Mouse (Mus musculus) bone marrow macrophage, adult 2 months (primary cell): ENCODE data around the gene Dnajc27. TPM values are rescaled to one million over a fixed set of nuclear protein-coding genes. Genes with fewer than 3 reads are reported as not detected.
A peak's percentile ranks its signal among the peaks of the same experiment; 100 is the strongest.

Source experiments
- H3K27ac ChIP-seq: 2 replicates; pipeline ENCODE4 v1.5.1; 2012; ENCODE audit warnings: low read depth, low read length; ENCODE audit not compliant: insufficient read depth
- H3K4me1 ChIP-seq: 2 replicates; pipeline ENCODE4 v1.6.1; 2012; ENCODE audit warnings: low read length; ENCODE audit not compliant: control insufficient read depth, insufficient read depth
- H3K4me3 ChIP-seq: 2 replicates; pipeline ENCODE4 v1.5.1; 2012; ENCODE audit warnings: mild to moderate bottlenecking, low read length, moderate library complexity; ENCODE audit not compliant: insufficient read depth
- CTCF ChIP-seq: IDR thresholded peaks from 2 replicates; pipeline ENCODE4 v1.5.1; 2012; ENCODE audit warnings: low read depth, mild to moderate bottlenecking, low read length, moderate library complexity
- POLR2A ChIP-seq: IDR thresholded peaks from 2 replicates; pipeline ENCODE4 v1.6.1; 2012; ENCODE audit warnings: mild to moderate bottlenecking, low read depth, low read length, borderline replicate concordance
- polyA plus RNA-seq: library from polyadenylated mRNA; stranded (reverse); fragments of >200 nt; gene quantifications from 2 replicates; pipeline ENCODE4 v1.2.4, GENCODE M21; 2012; ENCODE audit not compliant: missing spikeins, insufficient read depth, insufficient read length

The Dnajc27 gene
- polyA plus RNA-seq, 1 experiment = 3.2 TPM

DNA sequence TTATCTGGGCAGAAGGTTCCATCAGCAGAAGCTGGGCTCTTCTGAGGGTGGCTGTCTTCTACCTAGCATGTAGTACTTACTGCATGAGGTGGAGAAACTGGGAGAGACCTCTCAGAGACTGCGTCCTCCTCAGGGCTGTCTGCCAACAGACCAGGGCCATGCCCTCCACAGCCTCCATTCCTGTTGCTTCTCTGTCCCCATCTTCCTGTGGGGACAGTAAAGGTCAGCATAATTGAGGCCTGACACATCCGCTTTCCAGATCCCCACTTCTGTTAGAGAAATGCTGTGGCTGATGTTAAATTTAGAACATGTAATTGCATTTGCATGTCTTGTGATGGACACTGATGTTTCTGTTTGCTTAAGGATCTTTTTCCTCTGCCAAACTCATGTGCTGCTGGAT lies 68.6 kb downstream of the Dnajc27 start:
- Histone ChIP-seq H3K27ac (peak overlapping the region; percentile 97), H3K4me1 (peaks cover 30% of the 10 kb centered on the region), H3K4me3 (peak overlapping the region; percentile 18; the same call in 1 of the 2 replicates)
- TF ChIP-seq CTCF = no peak
- no peak for TF ChIP-seq POLR2A

DNA sequence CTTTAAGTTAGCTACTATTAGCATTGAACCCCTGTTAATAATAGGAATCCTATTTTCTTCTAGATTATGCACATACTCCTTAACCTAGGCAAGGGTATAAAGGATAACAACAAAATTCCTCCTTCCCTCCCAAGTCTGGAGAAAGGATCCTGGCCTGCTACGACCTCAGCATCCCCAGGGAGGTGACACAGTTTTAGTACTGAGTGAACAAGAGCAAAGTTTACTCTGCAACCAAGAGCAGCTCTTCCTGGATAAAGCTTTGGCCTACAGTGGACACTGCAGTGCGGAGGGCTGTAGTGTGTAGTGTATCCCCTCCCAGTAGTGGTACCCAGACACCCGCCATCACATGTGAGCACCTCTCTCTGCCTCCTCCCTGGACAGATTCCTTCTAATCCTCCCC lies 69.6 kb downstream of the Dnajc27 start:
- Histone ChIP-seq H3K4me3 (no peak overlapping the region), H3K27ac (no peak overlapping the region), H3K4me1 (peaks cover 30% of the 10 kb centered on the region)
- TF ChIP-seq POLR2A = no peak
- TF ChIP-seq CTCF = no peak

GRCm38 (mm10) chr12:4157466-4157865 lies 75.1 kb downstream of the Dnajc27 start:
- TF ChIP-seq POLR2A (no peak), CTCF (no peak)
- H3K27ac ChIP-seq = no peak overlapping the region
- peaks cover 63% of the 10 kb centered on the region for H3K4me1 ChIP-seq
- no peak overlapping the region for H3K4me3 ChIP-seq

DNA sequence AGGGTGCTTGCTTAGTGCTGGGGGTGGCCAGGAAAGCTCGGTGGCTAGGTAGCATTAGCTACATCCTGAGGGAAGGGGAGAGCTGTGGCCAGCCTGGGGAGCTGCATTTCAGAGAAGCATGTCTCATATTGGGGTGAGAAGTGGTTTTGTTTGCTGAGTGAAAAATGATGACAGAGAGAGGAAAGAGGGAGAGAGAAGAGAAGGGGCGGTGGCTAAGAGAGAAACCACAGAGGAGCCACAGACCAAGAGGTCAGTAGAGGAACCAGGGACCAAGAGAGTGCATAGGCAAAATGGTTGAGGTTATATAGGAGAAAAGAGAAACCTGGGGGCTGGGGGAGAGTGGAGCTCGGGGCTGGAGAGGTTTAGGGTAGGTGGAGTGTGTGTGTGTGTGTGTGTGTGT lies 75.8 kb downstream of the Dnajc27 start:
- no peak for TF ChIP-seq POLR2A
- no peak for TF ChIP-seq CTCF
- Histone ChIP-seq H3K4me1 (peaks cover 69% of the 10 kb centered on the region), H3K4me3 (no peak overlapping the region), H3K27ac (peak overlapping the region; percentile 46)

- peak overlapping the region; percentile 4; the same call in 1 of the 2 replicates for H3K27ac ChIP-seq
- TF ChIP-seq POLR2A (no peak), CTCF (no peak)
- H3K4me3 ChIP-seq = no peak overlapping the region
- H3K4me1 ChIP-seq = peaks cover 69% of the 10 kb centered on the region
These were observed 76.7 kb downstream of the Dnajc27 start for GRCm38 (mm10) chr12:4158868-4159632.

Other genes with a start within 250 kb of the Dnajc27 start
- gene Pomc, start 127.6 kb upstream of the Dnajc27 start, polyA plus RNA-seq = not detected in 2 replicates
- gene Efr3b, start 43.7 kb upstream of the Dnajc27 start, polyA plus RNA-seq = 3.2 and 4.6 TPM in 2 replicates
- 5.5 and 7.2 TPM in 2 replicates for gene Adcy3, start 50.5 kb downstream of the Dnajc27 start, polyA plus RNA-seq
- gene Ptrhd1, start 151.4 kb downstream of the Dnajc27 start, polyA plus RNA-seq = 8.1 and 9.3 TPM in 2 replicates
- gene Cenpo, start 151.7 kb downstream of the Dnajc27 start, polyA plus RNA-seq = 23.3 and 28.4 TPM in 2 replicates